Mouse (Mus musculus): ENCODE results near the gene Vars. TPM values are rescaled to one million over a fixed set of nuclear protein-coding genes. Genes with fewer than 3 reads are reported as not detected.
"Not testable (repeated sequence)": the region's sequence is repeated elsewhere in the genome, so short reads cannot be mapped to it uniquely, and the experiment has no call there.

The Vars gene
- total RNA-seq, 2 experiments from 2014 or later: 25.7 to 26.9 TPM

- DNase-seq (ENCODE audit: low spot score): not testable (repeated sequence)
- intact Hi-C loops (cut with DNase I): loop anchor here (2.0 to 5.0 kb wide), 2 partner anchors 17 to 237 kb away; partner anchors contain the start of gene Nfkbil1
Observed at GRCm38 (mm10) chr17:34999871-35000716, 693 bp upstream of the Vars start.

- DNase-seq (ENCODE audit: low spot score): no peak
- intact Hi-C loops (cut with DNase I): loop anchor here (5.0 kb wide), 1 partner anchor 236 kb away; the partner anchor contains the start of gene Nfkbil1
Observed at GRCm38 (mm10) chr17:35001452-35002152, 815 bp downstream of the Vars start.

- intact Hi-C loops (cut with DNase I): loop anchor here (5.0 kb wide), 1 partner anchor 235 kb away; the partner anchor contains the start of gene Nfkbil1
- DNase-seq (ENCODE audit: low spot score): no peak
Observed at GRCm38 (mm10) chr17:35002153-35002865, 1.5 kb downstream of the Vars start.

GRCm38 (mm10) chr17:35003022-35003838, 2.4 kb downstream of the Vars start:
- intact Hi-C loops (cut with DNase I): loop anchor here (5.0 kb wide), 1 partner anchor 234 kb away; the partner anchor contains the start of gene Nfkbil1
- DNase-seq (ENCODE audit: low spot score): no peak

- DNase-seq (ENCODE audit: low spot score): no peak
- intact Hi-C loops (cut with DNase I): loop anchor here (5.0 kb wide), 1 partner anchor 233 kb away; the partner anchor contains the start of gene Nfkbil1
Observed at GRCm38 (mm10) chr17:35004075-35004717, 3.4 kb downstream of the Vars start.

GRCm38 (mm10) chr17:35005158-35005557, 4.4 kb downstream of the Vars start:
- intact Hi-C loops (cut with DNase I): no loop called here
- no peak for DNase-seq (ENCODE audit: low spot score)

GRCm38 (mm10) chr17:35005902-35006301, 5.1 kb downstream of the Vars start:
- intact Hi-C loops (cut with DNase I); DNase-seq (ENCODE audit: low spot score): not testable (repeated sequence)

GRCm38 (mm10) chr17:35007387-35007991, 6.7 kb downstream of the Vars start:
- intact Hi-C loops (cut with DNase I): no loop called here
- no peak for DNase-seq (ENCODE audit: low spot score)

- intact Hi-C loops (cut with DNase I): no loop called here
- no peak for DNase-seq (ENCODE audit: low spot score)
Observed at GRCm38 (mm10) chr17:35009586-35009985, 8.8 kb downstream of the Vars start.

- intact Hi-C loops (cut with DNase I): no loop called here
- no peak for DNase-seq (ENCODE audit: low spot score)
Observed at GRCm38 (mm10) chr17:35011440-35011839, 10.7 kb downstream of the Vars start.

- DNase-seq (ENCODE audit: low spot score): no peak
- intact Hi-C loops (cut with DNase I): no loop called here
Observed at GRCm38 (mm10) chr17:35012430-35012829, 11.6 kb downstream of the Vars start.

- DNase-seq (ENCODE audit: low spot score): no peak
- intact Hi-C loops (cut with DNase I): no loop called here
Observed at GRCm38 (mm10) chr17:35013221-35013620, 12.4 kb downstream of the Vars start.

GRCm38 (mm10) chr17:35015296-35015695, 14.5 kb downstream of the Vars start:
- no peak for DNase-seq (ENCODE audit: low spot score)
- intact Hi-C loops (cut with DNase I): no loop called here

GRCm38 (mm10) chr17:35016376-35016775, 15.6 kb downstream of the Vars start, which contains the start of gene Vwa7:
Vwa7 (plus strand) TSS chr17:35016579.
- no peak for DNase-seq (ENCODE audit: low spot score)
- intact Hi-C loops (cut with DNase I): no loop called here

- intact Hi-C loops (cut with DNase I): no loop called here
- DNase-seq (ENCODE audit: low spot score): no peak
Observed at GRCm38 (mm10) chr17:35016791-35017705, 16.3 kb downstream of the Vars start.

GRCm38 (mm10) chr17:35017706-35018030, 16.9 kb downstream of the Vars start:
- no peak for DNase-seq (ENCODE audit: low spot score)
- intact Hi-C loops (cut with DNase I): no loop called here

GRCm38 (mm10) chr17:35018171-35018570, 17.4 kb downstream of the Vars start:
- intact Hi-C loops (cut with DNase I): no loop called here
- no peak for DNase-seq (ENCODE audit: low spot score)
